In genomic region chr2:24502963-24503471, GRCm38 (mm10) we compare ENCODE assay signal across 10 mouse cellular contexts. TPM values are rescaled to one million over a fixed set of nuclear protein-coding genes. Genes with fewer than 3 reads are reported as not detected.
DNase-seq lines count a peak whose midpoint lies in the region; ATAC-seq and TF ChIP-seq lines count a peak whose summit lies in the region.
"Had no signal": no experiment of that assay in that cellular context is flagged by ENCODE, and none has a peak within 500 bp of the region (broad histone marks: within the 10 kb centered on the region; RNA-seq: fewer than 3 reads in every experiment).

No protein-coding gene starts in this region.

- H3K27ac ChIP-seq in heart, postnatal 0 days (ENCODE audit: low read depth): no peak overlapping the region
- no peak overlapping the region for H3K27ac ChIP-seq in neural tube, embryonic 11.5 days (ENCODE audit: low read depth, low read length)
- H3K27ac ChIP-seq: embryonic facial prominence, embryonic 15.5 days; limb, embryonic 13.5 days had no signal

- 0 out of 2 replicates have a peak, but pooled peaks have one; percentile 39 for ATAC-seq in common myeloid progenitor, adult 5-6 weeks (replicated peaks; ENCODE audit: low read depth, poor library complexity, severe bottlenecking)
- peak; percentile 58 for ATAC-seq in heart, postnatal 0 days (ENCODE audit: insufficient read depth, low read depth)
- peak; percentile 94 for ATAC-seq in neural tube, embryonic 11.5 days (ENCODE audit: insufficient read depth, low FRiP score, low TSS enrichment)

- H3K4me1 ChIP-seq in heart, postnatal 0 days (ENCODE audit: control insufficient read depth, insufficient read depth): 0 out of 2 replicates have a peak, but pooled peaks cover 10% of the 10 kb centered on the region
- H3K4me1 ChIP-seq in neural tube, embryonic 11.5 days (ENCODE audit: control insufficient read depth, insufficient read depth, low read length): peaks cover 8% of the 10 kb centered on the region; the same call in 1 of the 2 replicates
- H3K4me1 ChIP-seq: embryonic facial prominence, embryonic 15.5 days; limb, embryonic 13.5 days had no signal

- no peak overlapping the region for H3K4me2 ChIP-seq in heart, postnatal 0 days (ENCODE audit: low read depth, low read length)
- H3K4me2 ChIP-seq in neural tube, embryonic 11.5 days (ENCODE audit: low read depth): no peak overlapping the region
- H3K4me2 ChIP-seq: embryonic facial prominence, embryonic 15.5 days; limb, embryonic 13.5 days had no signal

- no peaks in the 10 kb centered on the region for H3K9me3 ChIP-seq in heart, postnatal 0 days (replicated peaks; ENCODE audit: control insufficient read depth, low read length)
- H3K9me3 ChIP-seq in neural tube, embryonic 11.5 days (ENCODE audit: control insufficient read depth, low read length): no peaks in the 10 kb centered on the region
- H3K9me3 ChIP-seq: embryonic facial prominence, embryonic 15.5 days; limb, embryonic 13.5 days had no signal

- no peaks in the 10 kb centered on the region for H3K27me3 ChIP-seq in heart, postnatal 0 days (ENCODE audit: control insufficient read depth, insufficient read depth, low read length)
- H3K27me3 ChIP-seq in neural tube, embryonic 11.5 days (ENCODE audit: control insufficient read depth, insufficient read depth, low read length): peaks cover 17% of the 10 kb centered on the region
- H3K27me3 ChIP-seq: embryonic facial prominence, embryonic 15.5 days; limb, embryonic 13.5 days had no signal

- no peak overlapping the region for H3K4me3 ChIP-seq in heart, postnatal 0 days (ENCODE audit: low read depth, low read length)
- H3K4me3 ChIP-seq in neural tube, embryonic 11.5 days (ENCODE audit: low read depth, low read length): no peak overlapping the region
- H3K4me3 ChIP-seq: embryonic facial prominence, embryonic 15.5 days; limb, embryonic 13.5 days had no signal

- peak; percentile 15 for DNase-seq in adrenal gland, adult 8-10 months
- no peak for DNase-seq in adrenal gland, postnatal 25 days
- peak; percentile 38 for DNase-seq in heart, postnatal 0 days (ENCODE audit: low spot score)
- DNase-seq in kidney, postnatal 36 days: peak; percentile 60 to 71
- peak; percentile 77 for DNase-seq in neural tube, embryonic 11.5 days (ENCODE audit: low spot score)
- no peak for DNase-seq in spleen, postnatal 4 days (ENCODE audit: low spot score in 2 of 2)
- no peak for DNase-seq in B cell, adult 2 months

- TF ChIP-seq EP300 in heart, postnatal 0 days (IDR thresholded peaks at IDR 0.05; ENCODE audit: low read depth): peak; percentile 61; the same call in 1 of the 2 replicates

- WGBS in heart, postnatal 0 days: 51% methylated on average over 5 of the region's 5 CpGs
- WGBS in neural tube, embryonic 11.5 days: 30% methylated on average over 5 of the region's 5 CpGs

- no peak overlapping the region for H3K9ac ChIP-seq in heart, postnatal 0 days (replicated peaks; ENCODE audit: low read depth, low read length)
- no peak overlapping the region for H3K9ac ChIP-seq in neural tube, embryonic 11.5 days (ENCODE audit: low read length)
- H3K9ac ChIP-seq: embryonic facial prominence, embryonic 15.5 days; limb, embryonic 13.5 days had no signal

- no peaks in the 10 kb centered on the region for H3K36me3 ChIP-seq in heart, postnatal 0 days (replicated peaks; ENCODE audit: control insufficient read depth, insufficient read depth, low read length)
- no peaks in the 10 kb centered on the region for H3K36me3 ChIP-seq in neural tube, embryonic 11.5 days (ENCODE audit: control insufficient read depth, insufficient read depth, low read length)
- H3K36me3 ChIP-seq: embryonic facial prominence, embryonic 15.5 days; limb, embryonic 13.5 days had no signal

- no peak for TF ChIP-seq CTCF in heart, postnatal 0 days (IDR thresholded peaks at IDR 0.05; ENCODE audit: low read depth)

RNA-seq across cellular contexts. Expression of gene Pax8, which starts 27.6 kb away (rescaled TPM):
- total RNA-seq in adrenal gland, adult 8-10 months (2022): not detected
- total RNA-seq in adrenal gland, postnatal 25 days (2021): not detected in 2 replicates
- not detected in 2 replicates for total RNA-seq in common myeloid progenitor, adult 5-6 weeks (2017)
- total RNA-seq in heart, postnatal 0 days (2014; rRNA removed; ENCODE audit: low replicate concordance): not detected in 2 replicates
- polyA plus RNA-seq in heart, postnatal 0 days (2015; fragmentation: Nextera tagmentation; extraction: Ambion mirVana): not detected in 2 replicates
- polyA plus RNA-seq in neural tube, embryonic 11.5 days (2014; fragmentation: Nextera tagmentation; extraction: Ambion mirVana): 25.8 and 26.1 TPM in 2 replicates
- polyA plus RNA-seq: limb, embryonic 13.5 days had no signal

Comparison
In these comparisons a context has a peak if more than half of its experiments do, and no peak if none do; other contexts are left out.
1. DNase-seq: peak in adrenal gland, adult 8-10 months (single experiment), heart, postnatal 0 days (single experiment), kidney, postnatal 36 days (2 of 2) and neural tube, embryonic 11.5 days (single experiment); none in adrenal gland, postnatal 25 days (single experiment), spleen, postnatal 4 days (0 of 2) and B cell, adult 2 months (0 of 2).
2. ATAC-seq: peak in every context shown above with its lines; median percentile 94 in neural tube, embryonic 11.5 days; 58 in heart, postnatal 0 days; 39 in common myeloid progenitor, adult 5-6 weeks.